Mouse (Mus musculus) brown adipose tissue, adult 24 weeks (tissue): ENCODE measurements around the gene Haao. TPM values are rescaled to one million over a fixed set of nuclear protein-coding genes. Genes with fewer than 3 reads are reported as not detected.

Source experiments
- H3K27ac ChIP-seq: fragments of 200-500 bp; replicated peaks from 2 replicates; pipeline ENCODE4 v1.5.1; 2012; ENCODE audit warnings: low read depth, mild to moderate bottlenecking, low read length
- H3K4me1 ChIP-seq: fragments of 200-500 bp; 2 replicates; pipeline ENCODE4 v1.6.1; 2012; ENCODE audit warnings: low read length, mixed read lengths; ENCODE audit not compliant: control insufficient read depth, insufficient read depth, insufficient read length
- H3K4me3 ChIP-seq: fragments of 200-500 bp; 2 replicates; pipeline ENCODE4 v1.5.1; 2012; ENCODE audit warnings: low read depth, mild to moderate bottlenecking, low read length, moderate library complexity; ENCODE audit not compliant: insufficient read depth
- polyA plus RNA-seq: library from polyadenylated mRNA; stranded (reverse); fragments of >200 nt; gene quantifications from 2 replicates; pipeline ENCODE4 v1.2.4, GENCODE M21; 2012; ENCODE audit not compliant: missing spikeins, insufficient read depth, insufficient read length

Gene Haao
- polyA plus RNA-seq, 1 experiment, result not detected

GRCm38 (mm10) chr17:83853831-83854230 is 6.1 kb upstream of the Haao start:
- H3K4me3 ChIP-seq, result no peak overlapping the region
- H3K4me1 ChIP-seq, result no peaks in the 10 kb centered on the region
- no peak overlapping the region for H3K27ac ChIP-seq

GRCm38 (mm10) chr17:83850864-83851263 is 3.1 kb upstream of the Haao start:
- H3K4me3 ChIP-seq, result no peak overlapping the region
- no peak overlapping the region for H3K27ac ChIP-seq
- no peaks in the 10 kb centered on the region for H3K4me1 ChIP-seq

GRCm38 (mm10) chr17:83850458-83850857 is 2.7 kb upstream of the Haao start:
- H3K4me3 ChIP-seq, result no peak overlapping the region
- H3K27ac ChIP-seq, result no peak overlapping the region
- no peaks in the 10 kb centered on the region for H3K4me1 ChIP-seq

GRCm38 (mm10) chr17:83849717-83850116 is 2.0 kb upstream of the Haao start:
- Histone ChIP-seq H3K4me1 (no peaks in the 10 kb centered on the region), H3K27ac (no peak overlapping the region), H3K4me3 (no peak overlapping the region)

GRCm38 (mm10) chr17:83849081-83849675 is 1.4 kb upstream of the Haao start:
- Histone ChIP-seq H3K27ac (no peak overlapping the region), H3K4me3 (no peak overlapping the region), H3K4me1 (no peaks in the 10 kb centered on the region)

GRCm38 (mm10) chr17:83848482-83848881 is 719 bp upstream of the Haao start:
- H3K27ac ChIP-seq, result no peak overlapping the region
- no peak overlapping the region for H3K4me3 ChIP-seq
- no peaks in the 10 kb centered on the region for H3K4me1 ChIP-seq

GRCm38 (mm10) chr17:83847100-83847499 is 663 bp downstream of the Haao start:
- no peaks in the 10 kb centered on the region for H3K4me1 ChIP-seq
- H3K4me3 ChIP-seq, result no peak overlapping the region

GRCm38 (mm10) chr17:83846301-83847021 is 1.3 kb downstream of the Haao start:
- Histone ChIP-seq H3K27ac (no peak overlapping the region), H3K4me3 (no peak overlapping the region), H3K4me1 (no peaks in the 10 kb centered on the region)

More at GRCm38 (mm10) chr17:83847100-83847499, 663 bp downstream of the Haao start:
- H3K27ac ChIP-seq, result no peak overlapping the region

GRCm38 (mm10) chr17:83845538-83845937 is 2.2 kb downstream of the Haao start:
- H3K4me1 ChIP-seq, result no peaks in the 10 kb centered on the region
- no peak overlapping the region for H3K27ac ChIP-seq
- H3K4me3 ChIP-seq, result no peak overlapping the region

GRCm38 (mm10) chr17:83843780-83844179 is 4.0 kb downstream of the Haao start:
- no peaks in the 10 kb centered on the region for H3K4me1 ChIP-seq
- no peak overlapping the region for H3K4me3 ChIP-seq
- H3K27ac ChIP-seq, result no peak overlapping the region

GRCm38 (mm10) chr17:83841011-83841410 is 6.8 kb downstream of the Haao start:
- no peak overlapping the region for H3K27ac ChIP-seq
- no peak overlapping the region for H3K4me3 ChIP-seq
- no peaks in the 10 kb centered on the region for H3K4me1 ChIP-seq

- H3K27ac ChIP-seq, result no peak overlapping the region
- no peaks in the 10 kb centered on the region for H3K4me1 ChIP-seq
- H3K4me3 ChIP-seq, result no peak overlapping the region
Measured at GRCm38 (mm10) chr17:83839132-83839531, 8.6 kb downstream of the Haao start.

GRCm38 (mm10) chr17:83837659-83838190 is 10.0 kb downstream of the Haao start:
- Histone ChIP-seq H3K27ac (no peak overlapping the region), H3K4me1 (no peaks in the 10 kb centered on the region), H3K4me3 (no peak overlapping the region)

- Histone ChIP-seq H3K4me3 (no peak overlapping the region), H3K27ac (no peak overlapping the region), H3K4me1 (no peaks in the 10 kb centered on the region; the same call in 1 of the 2 replicates)
Measured at GRCm38 (mm10) chr17:83836048-83836447, 11.7 kb downstream of the Haao start.

GRCm38 (mm10) chr17:83834120-83834519 is 13.6 kb downstream of the Haao start:
- Histone ChIP-seq H3K4me3 (no peak overlapping the region), H3K4me1 (no peaks in the 10 kb centered on the region; the same call in 1 of the 2 replicates), H3K27ac (no peak overlapping the region)
